Mouse (Mus musculus) midbrain, embryonic 13.5 days (tissue): Measurements from ENCODE around the gene Dynlrb2. TPM values are rescaled to one million over a fixed set of nuclear protein-coding genes. Genes with fewer than 3 reads are reported as not detected.

Source experiments
- ATAC-seq: fragments of 200-750 bp; cut with Nextera tagmentation; 2 replicates; pipeline ENCODE4 v1.8.0; 2017; ENCODE audit warnings: mild to moderate bottlenecking, moderate TSS enrichment, moderate library complexity
- H3K27ac ChIP-seq: fragments of 300-500 bp; sonication (generic); 2 replicates; pipeline ENCODE4 v1.5.1; 2015; ENCODE audit warnings: inconsistent platforms, mild to moderate bottlenecking, moderate library complexity
- H3K27me3 ChIP-seq: fragments of 300-500 bp; sonication (generic); 2 replicates; pipeline ENCODE4 v1.6.1; 2015; ENCODE audit warnings: mild to moderate bottlenecking, inconsistent platforms
- H3K36me3 ChIP-seq: fragments of 300-500 bp; sonication (generic); 2 replicates; pipeline ENCODE4 v1.6.1; 2015; ENCODE audit warnings: mild to moderate bottlenecking, inconsistent platforms
- H3K4me1 ChIP-seq: fragments of 300-500 bp; sonication (generic); replicated peaks from 2 replicates; pipeline ENCODE4 v1.6.1; 2015; ENCODE audit warnings: inconsistent platforms
- H3K4me2 ChIP-seq: fragments of 300-500 bp; sonication (generic); replicated peaks from 2 replicates; pipeline ENCODE4 v1.6.1; 2015; ENCODE audit warnings: moderate library complexity, mild to moderate bottlenecking, inconsistent platforms
- H3K4me3 ChIP-seq: fragments of 300-500 bp; sonication (generic); replicated peaks from 2 replicates; pipeline ENCODE4 v1.5.1; 2015; ENCODE audit warnings: mild to moderate bottlenecking, inconsistent platforms
- H3K9ac ChIP-seq: fragments of 300-500 bp; sonication (generic); replicated peaks from 2 replicates; pipeline ENCODE4 v1.6.1; 2015; ENCODE audit warnings: mild to moderate bottlenecking, inconsistent platforms
- H3K9me3 ChIP-seq: fragments of 300-500 bp; sonication (generic); 2 replicates; pipeline ENCODE4 v1.6.1; 2016; ENCODE audit warnings: mild to moderate bottlenecking, inconsistent platforms
- WGBS: fragments of 180-500 bp; shearing (Covaris S2); methylation state at CpG from one replicate; pipeline ENCODE4 v1.1.7; 2015; 5-methylcytosine and 5-hydroxymethylcytosine counted together
- polyA plus RNA-seq: library from polyadenylated mRNA; unstranded; fragments of >200 nt; fragmentation: Nextera tagmentation; extraction: Ambion mirVana; gene quantifications from 2 replicates; pipeline ENCODE4 v1.2.1, GENCODE M21; 2015

Gene Dynlrb2
- polyA plus RNA-seq, 1 experiment from 2014 or later, result 7.8 TPM

- Histone ChIP-seq H3K9me3 (no peaks in the 10 kb centered on the region), H3K27ac (no peak overlapping the region), H3K27me3 (no peaks in the 10 kb centered on the region), H3K36me3 (no peaks in the 10 kb centered on the region), H3K9ac (no peak overlapping the region), H3K4me2 (no peak overlapping the region), H3K4me3 (no peak overlapping the region), H3K4me1 (peaks cover 8% of the 10 kb centered on the region; the same call in 1 of the 2 replicates)
- WGBS, result 90% methylated on average over 5 of the region's 5 CpGs
- no peak for ATAC-seq
Measured at GRCm38 (mm10) chr8:116508721-116509120, 3.9 kb downstream of the Dynlrb2 start.

- Histone ChIP-seq H3K27ac (no peak overlapping the region), H3K4me2 (no peak overlapping the region), H3K9me3 (no peaks in the 10 kb centered on the region), H3K4me1 (peaks cover 7% of the 10 kb centered on the region; the same call in 1 of the 2 replicates), H3K27me3 (no peaks in the 10 kb centered on the region), H3K9ac (no peak overlapping the region), H3K4me3 (no peak overlapping the region), H3K36me3 (no peaks in the 10 kb centered on the region)
- no peak for ATAC-seq
- WGBS, result 61% methylated on average over 3 of the region's 3 CpGs
Measured at GRCm38 (mm10) chr8:116509247-116509646, 4.5 kb downstream of the Dynlrb2 start.

- ATAC-seq, result no peak
- WGBS, result 91% methylated on average over 5 of the region's 5 CpGs
- peaks cover 14% of the 10 kb centered on the region; the same call in 1 of the 2 replicates for H3K9me3 ChIP-seq
- H3K4me2 ChIP-seq, result no peak overlapping the region
- no peaks in the 10 kb centered on the region for H3K36me3 ChIP-seq
- no peaks in the 10 kb centered on the region for H3K4me1 ChIP-seq
- no peaks in the 10 kb centered on the region for H3K27me3 ChIP-seq
- no peak overlapping the region for H3K9ac ChIP-seq
- no peak overlapping the region for H3K27ac ChIP-seq
- no peak overlapping the region for H3K4me3 ChIP-seq
Measured at GRCm38 (mm10) chr8:116519676-116520075, 14.9 kb downstream of the Dynlrb2 start.

GRCm38 (mm10) chr8:116521208-116521607, 16.4 kb downstream of the Dynlrb2 start:
- Histone ChIP-seq H3K9ac (no peak overlapping the region), H3K36me3 (no peaks in the 10 kb centered on the region), H3K4me1 (no peaks in the 10 kb centered on the region), H3K4me2 (no peak overlapping the region), H3K27ac (no peak overlapping the region), H3K27me3 (no peaks in the 10 kb centered on the region), H3K4me3 (no peak overlapping the region), H3K9me3 (peaks cover 13% of the 10 kb centered on the region; the same call in 1 of the 2 replicates)
- WGBS, result 94% methylated on average over 4 of the region's 4 CpGs
- ATAC-seq, result no peak

- Histone ChIP-seq H3K4me1 (no peaks in the 10 kb centered on the region), H3K27me3 (no peaks in the 10 kb centered on the region), H3K36me3 (no peaks in the 10 kb centered on the region), H3K27ac (no peak overlapping the region), H3K4me3 (no peak overlapping the region), H3K9me3 (peaks cover 9% of the 10 kb centered on the region; the same call in 1 of the 2 replicates), H3K4me2 (no peak overlapping the region), H3K9ac (no peak overlapping the region)
- WGBS, result 83% methylated on average over 3 of the region's 3 CpGs
- no peak for ATAC-seq
Measured at GRCm38 (mm10) chr8:116521641-116522040, 16.9 kb downstream of the Dynlrb2 start.

- Histone ChIP-seq H3K4me1 (no peaks in the 10 kb centered on the region), H3K4me2 (no peak overlapping the region), H3K27me3 (no peaks in the 10 kb centered on the region), H3K27ac (no peak overlapping the region), H3K9ac (no peak overlapping the region), H3K9me3 (0 out of 2 replicates have a peak, but pooled peaks cover 3% of the 10 kb centered on the region), H3K36me3 (no peaks in the 10 kb centered on the region), H3K4me3 (no peak overlapping the region)
- no peak for ATAC-seq
- 89% methylated on average over 11 of the region's 11 CpGs for WGBS
Measured at GRCm38 (mm10) chr8:116522104-116522767, 17.5 kb downstream of the Dynlrb2 start.

GRCm38 (mm10) chr8:116524915-116525314, 20.1 kb downstream of the Dynlrb2 start:
- H3K4me1 ChIP-seq, result no peaks in the 10 kb centered on the region
- H3K27me3 ChIP-seq, result no peaks in the 10 kb centered on the region
- ATAC-seq, result no peak
- no peaks in the 10 kb centered on the region for H3K36me3 ChIP-seq
- H3K27ac ChIP-seq, result no peak overlapping the region
- H3K9ac ChIP-seq, result no peak overlapping the region
- 90% methylated on average over 7 of the region's 7 CpGs for WGBS
- H3K9me3 ChIP-seq, result no peaks in the 10 kb centered on the region
- no peak overlapping the region for H3K4me2 ChIP-seq
- H3K4me3 ChIP-seq, result no peak overlapping the region

GRCm38 (mm10) chr8:116528736-116529135, 24.0 kb downstream of the Dynlrb2 start:
- no peak overlapping the region for H3K4me3 ChIP-seq
- H3K36me3 ChIP-seq, result no peaks in the 10 kb centered on the region
- H3K4me2 ChIP-seq, result no peak overlapping the region
- no peak overlapping the region for H3K9ac ChIP-seq
- peaks cover 7% of the 10 kb centered on the region; the same call in 1 of the 2 replicates for H3K9me3 ChIP-seq
- 74% methylated on average over 7 of the region's 7 CpGs for WGBS
- H3K4me1 ChIP-seq, result no peaks in the 10 kb centered on the region
- ATAC-seq, result no peak
- H3K27ac ChIP-seq, result no peak overlapping the region
- no peaks in the 10 kb centered on the region for H3K27me3 ChIP-seq

- WGBS, result 75% methylated on average over 6 of the region's 6 CpGs
- Histone ChIP-seq H3K9me3 (peaks cover 7% of the 10 kb centered on the region; the same call in 1 of the 2 replicates), H3K4me3 (no peak overlapping the region), H3K9ac (no peak overlapping the region), H3K27me3 (no peaks in the 10 kb centered on the region), H3K4me2 (no peak overlapping the region), H3K27ac (no peak overlapping the region), H3K4me1 (no peaks in the 10 kb centered on the region), H3K36me3 (no peaks in the 10 kb centered on the region)
- no peak for ATAC-seq
Measured at GRCm38 (mm10) chr8:116533081-116533480, 28.3 kb downstream of the Dynlrb2 start.

GRCm38 (mm10) chr8:116536786-116537185, 32.0 kb downstream of the Dynlrb2 start:
- H3K36me3 ChIP-seq, result no peaks in the 10 kb centered on the region
- H3K9ac ChIP-seq, result no peak overlapping the region
- no peak overlapping the region for H3K4me2 ChIP-seq
- no peak overlapping the region for H3K27ac ChIP-seq
- no peaks in the 10 kb centered on the region for H3K4me1 ChIP-seq
- H3K4me3 ChIP-seq, result no peak overlapping the region
- no peaks in the 10 kb centered on the region for H3K27me3 ChIP-seq
- peaks cover 7% of the 10 kb centered on the region; the same call in 1 of the 2 replicates for H3K9me3 ChIP-seq
- 84% methylated on average over 5 of the region's 5 CpGs for WGBS
- ATAC-seq, result no peak

GRCm38 (mm10) chr8:116538763-116539162, 34.0 kb downstream of the Dynlrb2 start:
- no peaks in the 10 kb centered on the region for H3K4me1 ChIP-seq
- WGBS, result 56% methylated on average over 7 of the region's 7 CpGs
- H3K27ac ChIP-seq, result no peak overlapping the region
- no peaks in the 10 kb centered on the region for H3K27me3 ChIP-seq
- no peak overlapping the region for H3K9ac ChIP-seq
- ATAC-seq, result no peak
- H3K36me3 ChIP-seq, result no peaks in the 10 kb centered on the region
- H3K9me3 ChIP-seq, result no peaks in the 10 kb centered on the region
- no peak overlapping the region for H3K4me3 ChIP-seq
- H3K4me2 ChIP-seq, result no peak overlapping the region

GRCm38 (mm10) chr8:116540136-116540535, 35.4 kb downstream of the Dynlrb2 start:
- Histone ChIP-seq H3K36me3 (no peaks in the 10 kb centered on the region), H3K27me3 (no peaks in the 10 kb centered on the region), H3K9ac (no peak overlapping the region), H3K4me1 (no peaks in the 10 kb centered on the region), H3K27ac (no peak overlapping the region), H3K4me2 (no peak overlapping the region), H3K4me3 (no peak overlapping the region), H3K9me3 (no peaks in the 10 kb centered on the region)
- 84% methylated on average over 1 of the region's 1 CpGs for WGBS
- no peak for ATAC-seq

GRCm38 (mm10) chr8:116542842-116543241, 38.1 kb downstream of the Dynlrb2 start:
- Histone ChIP-seq H3K27ac (no peak overlapping the region), H3K9ac (no peak overlapping the region), H3K36me3 (no peaks in the 10 kb centered on the region), H3K9me3 (no peaks in the 10 kb centered on the region), H3K4me2 (no peak overlapping the region), H3K27me3 (no peaks in the 10 kb centered on the region), H3K4me3 (no peak overlapping the region), H3K4me1 (no peaks in the 10 kb centered on the region)
- 97% methylated on average over 5 of the region's 5 CpGs for WGBS
- no peak for ATAC-seq
